Mouse (Mus musculus) spleen, adult 2 months (tissue): ENCODE measurements at regions not wholly inside any gene's neighbourhood (a gene's known extent, or its start where the extent isn't known, plus 50 kb on each side); places are given as distances from the start of the nearest gene placed in this dataset.

Experiments used
- CTCF ChIP-seq: fragments of 200-500 bp; IDR thresholded peaks from 2 replicates; pipeline ENCODE4 v1.5.1; 2011; ENCODE audit warnings: mild to moderate bottlenecking, inconsistent platforms; ENCODE audit not compliant: insufficient read depth, insufficient read length, insufficient replicate concordance; ENCODE audit errors: extremely low read depth
- POLR2A ChIP-seq: fragments of 200-500 bp; IDR thresholded peaks from 2 replicates; pipeline ENCODE4 v1.6.1; 2011; ENCODE audit warnings: low read depth, low read length, inconsistent platforms

- no peak for TF ChIP-seq CTCF
- no peak for TF ChIP-seq POLR2A
Measured at GRCm38 (mm10) chr16:95194151-95194550, 63.2 kb upstream of the Kcnj15 start.
